Mouse (Mus musculus) spleen, adult 18-20 months (tissue): ENCODE results near the gene Fosb.
A peak's percentile ranks its signal among the peaks of the same experiment; 100 is the strongest.

Experiments used
- DNase-seq, 2 experiments: peaks; one replicate each; pipeline ENCODE4 v3.0.0; 2022; ENCODE audit warnings: mixed read lengths in 2 of 2

The Fosb gene

DNA sequence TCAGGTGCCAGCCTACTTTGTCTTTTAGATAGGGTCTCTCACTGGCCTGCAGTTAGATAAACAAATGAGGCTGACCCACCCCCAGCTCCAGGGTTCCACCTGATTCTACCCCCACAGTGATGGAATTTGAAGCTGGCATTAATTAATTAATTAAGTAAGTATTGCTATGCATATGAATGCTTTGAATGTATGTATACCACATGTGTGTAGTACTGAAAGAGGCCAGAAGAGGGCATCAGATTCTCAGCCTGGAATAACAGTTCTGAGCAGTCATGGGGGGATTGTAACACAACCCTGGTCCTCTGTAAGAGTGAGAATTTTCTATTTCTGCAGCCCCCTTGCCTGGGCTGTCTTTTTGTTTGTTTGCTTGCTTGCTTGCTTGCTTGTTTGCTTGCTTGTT, 18.6 kb upstream of the Fosb start:
- no peak for DNase-seq

DNA sequence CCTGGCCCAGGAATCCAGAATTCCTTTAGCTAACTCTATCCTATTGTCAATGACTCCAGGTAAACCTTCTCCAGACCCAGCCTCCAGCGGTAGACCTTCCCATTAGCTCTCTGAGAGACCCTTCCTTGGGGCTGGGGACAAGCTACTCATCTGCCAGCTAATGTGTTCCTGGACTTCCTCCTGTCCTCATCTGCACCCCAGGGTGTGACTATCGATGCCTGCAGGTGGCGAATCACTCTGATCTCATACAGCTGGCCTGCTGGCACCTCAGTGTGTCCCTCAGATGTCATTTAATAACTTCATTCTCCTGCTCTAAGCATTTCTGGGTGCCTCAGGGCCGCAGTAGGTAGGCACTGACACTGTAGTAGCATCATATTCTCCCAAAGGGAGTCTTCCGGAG, 17.9 kb upstream of the Fosb start:
- DNase-seq = no peak

DNA sequence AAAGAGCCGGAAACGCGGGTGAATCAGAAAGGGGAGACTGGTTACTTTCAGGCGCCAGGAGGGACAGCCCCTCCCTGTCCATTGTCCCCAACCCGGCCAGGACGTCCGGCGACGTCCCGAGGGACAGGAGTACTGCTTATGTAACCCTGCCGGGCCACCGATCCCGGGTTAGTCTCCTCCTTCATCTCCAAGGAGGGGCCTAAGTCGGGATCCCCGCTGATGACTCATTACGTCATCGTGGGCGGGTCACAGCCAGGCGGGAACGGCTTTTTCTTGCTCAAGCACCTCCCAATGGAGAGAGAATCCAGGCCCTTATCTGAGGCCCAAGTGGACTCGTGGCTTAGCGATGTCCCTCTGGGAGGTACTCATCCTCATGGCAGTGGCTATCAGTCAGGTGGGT, 17.3 kb upstream of the Fosb start:
- no peak for DNase-seq

DNA sequence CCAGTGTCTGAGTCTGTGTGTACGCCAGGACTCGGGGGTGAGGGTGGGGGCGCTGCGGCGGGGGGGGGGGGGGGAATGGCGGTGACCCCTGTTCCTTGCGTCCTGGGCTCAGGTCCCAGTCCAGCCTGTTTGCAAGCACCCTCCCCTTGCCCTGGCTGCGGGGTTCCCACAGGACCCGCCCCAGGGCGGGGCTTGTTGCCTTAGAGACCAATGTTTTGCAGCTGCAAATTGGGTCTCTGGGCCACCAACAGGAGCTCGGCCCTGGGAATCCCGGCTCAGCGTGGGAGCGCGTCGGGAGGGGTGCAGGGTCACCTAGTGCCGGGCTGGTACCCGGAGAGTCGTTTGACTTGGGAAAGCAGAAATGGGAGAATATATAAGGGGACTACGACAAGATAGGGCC, 16.5 kb upstream of the Fosb start:
- peak in 1 of 2 experiments; percentile 56 for DNase-seq

DNA sequence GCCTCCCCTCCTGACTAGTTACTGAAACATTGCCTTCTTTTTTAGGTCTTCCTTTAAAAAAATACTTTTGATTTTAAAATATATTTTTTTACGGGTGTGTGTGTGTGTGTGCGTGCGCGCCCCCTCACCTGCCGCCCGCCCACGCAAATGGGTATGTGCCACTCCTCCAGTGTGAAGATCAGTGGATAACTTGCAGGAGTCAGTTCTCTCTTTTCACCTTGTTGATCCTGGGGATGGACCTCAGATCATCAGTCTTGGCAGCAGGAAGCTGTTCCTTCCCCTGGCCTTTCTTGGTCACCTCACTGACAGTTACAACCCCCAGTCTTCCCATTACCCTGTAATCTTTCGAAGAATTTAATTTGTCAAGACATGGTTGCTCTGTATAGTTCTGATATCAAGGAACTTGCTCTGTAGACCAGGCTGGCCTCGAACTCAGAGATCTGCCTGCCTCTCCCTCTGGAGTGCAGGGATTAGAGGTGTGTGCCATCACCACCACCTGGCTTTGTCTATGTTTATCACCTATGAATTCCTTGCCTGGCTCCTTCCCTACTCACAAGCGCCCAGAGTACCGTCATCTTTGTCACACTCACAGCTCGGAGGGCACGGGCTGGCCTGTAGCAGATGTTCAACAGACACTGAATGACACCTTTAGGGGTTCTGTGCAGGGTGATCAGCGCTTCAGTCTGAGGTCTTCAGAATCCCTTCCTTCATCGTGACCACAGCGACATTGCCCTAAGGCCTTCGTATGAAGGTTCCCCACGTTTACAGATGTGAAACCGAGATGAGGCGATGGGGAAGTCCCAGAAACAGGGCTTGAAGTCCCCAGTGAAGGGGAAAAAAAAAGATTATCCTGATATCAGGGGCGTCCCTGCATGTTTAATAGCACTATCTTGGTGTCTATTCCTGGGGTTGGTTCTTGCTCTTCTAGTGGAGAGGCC, 15.7 kb upstream of the Fosb start:
- no peak for DNase-seq

DNA sequence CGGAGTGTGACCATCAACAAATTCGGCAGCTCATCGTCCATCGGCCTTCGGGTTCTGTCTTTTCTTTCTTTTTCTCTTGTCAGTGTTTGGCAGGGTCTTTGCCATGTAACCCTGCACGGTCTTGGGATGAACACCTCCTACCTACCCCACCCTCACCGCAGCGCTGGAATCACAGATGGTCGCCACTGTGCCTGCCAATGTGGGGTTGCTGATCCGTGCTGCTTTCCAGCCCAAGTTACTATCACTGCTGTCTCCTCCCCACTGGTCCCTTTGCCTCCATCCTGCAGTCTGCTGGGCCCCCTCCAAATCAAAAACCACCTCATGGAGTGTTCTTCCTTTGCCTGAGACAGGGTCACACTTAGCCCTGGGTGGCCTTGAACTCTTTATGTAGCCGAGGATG, 14.4 kb upstream of the Fosb start:
- DNase-seq = no peak

DNA sequence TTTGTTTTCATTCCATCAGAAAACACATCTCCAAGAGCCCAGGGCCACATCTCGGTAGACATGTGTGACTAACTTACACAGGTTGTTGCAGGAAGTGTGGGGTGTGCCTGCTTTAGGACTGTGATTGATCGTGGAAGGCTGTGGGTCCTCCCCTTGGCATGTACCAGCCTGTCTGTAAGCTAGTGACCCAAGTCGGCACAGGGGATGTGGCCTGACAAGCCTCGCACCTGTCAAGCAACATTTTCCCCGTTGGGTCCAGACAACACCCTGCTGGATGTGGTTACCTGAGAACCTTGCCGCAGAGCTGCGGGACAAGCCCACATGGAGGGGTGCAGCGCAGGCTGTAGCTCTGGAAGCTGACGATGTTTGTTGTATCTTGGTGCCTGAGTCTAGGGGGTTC, 12.6 kb upstream of the Fosb start:
- no peak for DNase-seq

DNA sequence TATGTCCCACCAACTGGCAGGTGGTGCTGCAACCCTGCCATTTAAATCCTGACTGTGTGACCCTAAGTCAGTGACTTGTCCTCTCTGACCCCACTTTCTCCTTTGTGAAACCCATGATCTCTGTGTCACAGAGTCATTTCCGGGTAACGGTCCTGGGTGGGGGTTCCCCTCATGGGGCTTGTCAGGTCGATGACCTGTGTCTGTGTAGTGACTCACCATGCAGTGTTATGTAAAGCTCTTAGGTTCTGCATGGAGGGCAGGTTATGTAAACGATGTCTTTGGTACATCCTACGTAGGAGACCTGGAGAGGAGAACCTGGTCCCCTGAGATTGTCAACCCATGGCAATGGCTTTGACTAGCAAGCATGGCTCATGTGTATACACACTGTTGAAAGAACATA, 11.6 kb upstream of the Fosb start:
- DNase-seq = no peak

DNA sequence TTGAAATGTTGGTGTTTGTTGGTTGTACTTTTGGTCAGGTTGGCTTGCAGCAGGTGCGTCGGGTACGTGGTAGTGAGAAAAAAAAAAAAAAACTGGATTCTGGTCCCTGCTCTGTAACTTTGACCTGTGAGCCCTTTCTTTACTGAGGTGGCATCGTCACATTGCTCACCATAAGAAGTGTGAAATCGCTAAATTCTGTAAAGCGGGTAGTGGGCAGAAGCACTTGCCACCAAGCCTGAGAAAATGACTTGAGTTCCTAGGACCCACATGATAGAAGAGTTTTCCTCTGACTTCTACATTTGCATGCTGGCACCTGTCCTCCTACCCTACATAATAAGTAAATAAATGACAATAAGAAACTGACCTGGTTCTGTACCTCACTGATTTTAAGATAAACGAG, 10.8 kb upstream of the Fosb start:
- no peak for DNase-seq

DNA sequence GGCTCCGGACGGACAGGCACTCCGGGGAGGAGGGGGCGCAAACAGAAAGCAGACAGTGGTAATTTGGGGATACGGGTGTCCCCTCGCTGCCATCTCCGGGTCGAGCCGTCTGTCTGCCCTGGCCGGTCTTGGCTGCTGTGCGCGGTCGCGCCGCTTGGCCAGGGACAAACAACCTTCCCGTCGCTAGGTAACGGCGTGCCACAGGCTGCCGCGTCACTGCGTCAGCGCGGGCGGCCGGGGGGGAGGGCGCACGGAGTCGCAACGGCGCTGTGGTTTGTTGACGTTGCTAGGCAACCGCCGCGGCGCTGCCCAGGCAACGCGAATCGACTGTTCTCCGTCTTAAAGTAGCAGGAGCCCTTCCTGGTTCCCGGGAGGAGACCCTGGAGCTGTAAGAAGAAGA, 10.1 kb upstream of the Fosb start:
- DNase-seq = peak; percentile 89 to 92

DNA sequence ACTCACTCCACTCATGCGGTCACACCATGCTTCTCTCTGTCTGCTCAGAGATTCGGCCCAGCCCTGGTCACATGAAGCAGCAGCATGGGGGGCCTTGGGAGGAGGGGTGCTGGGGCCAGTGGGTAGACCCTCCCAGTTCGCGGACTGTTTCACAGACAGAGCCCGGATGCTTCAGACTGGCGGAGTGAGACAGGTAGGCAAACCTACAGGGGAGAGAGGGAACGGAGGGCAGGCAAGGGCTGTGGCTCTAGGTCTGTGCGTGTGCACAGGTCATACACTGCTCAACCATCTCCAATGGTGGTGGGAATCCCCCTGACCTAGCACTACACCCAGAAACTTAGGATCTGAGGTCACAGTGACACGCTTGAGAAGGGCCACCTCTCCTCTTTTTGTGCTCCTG, 9.6 kb upstream of the Fosb start:
- no peak for DNase-seq

DNA sequence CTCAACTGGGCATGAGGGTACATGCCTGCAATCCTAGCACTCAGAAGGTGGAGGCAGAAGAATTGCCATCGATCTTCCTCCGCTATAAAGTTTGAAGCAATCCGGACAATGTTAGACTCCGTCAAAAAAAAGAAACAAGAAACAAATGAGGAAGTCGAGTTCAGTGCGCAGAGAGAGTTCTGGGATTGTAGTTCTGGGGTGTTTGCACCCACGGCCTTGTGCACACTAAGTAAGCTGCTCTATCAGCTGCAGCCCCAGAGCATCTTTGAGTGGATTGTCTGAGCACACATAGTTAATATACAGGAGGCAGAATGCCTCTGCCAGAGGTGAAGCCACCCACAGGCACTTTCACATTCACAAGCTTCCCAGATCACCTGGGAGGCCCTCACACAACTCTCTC, 8.8 kb upstream of the Fosb start:
- no peak for DNase-seq

DNA sequence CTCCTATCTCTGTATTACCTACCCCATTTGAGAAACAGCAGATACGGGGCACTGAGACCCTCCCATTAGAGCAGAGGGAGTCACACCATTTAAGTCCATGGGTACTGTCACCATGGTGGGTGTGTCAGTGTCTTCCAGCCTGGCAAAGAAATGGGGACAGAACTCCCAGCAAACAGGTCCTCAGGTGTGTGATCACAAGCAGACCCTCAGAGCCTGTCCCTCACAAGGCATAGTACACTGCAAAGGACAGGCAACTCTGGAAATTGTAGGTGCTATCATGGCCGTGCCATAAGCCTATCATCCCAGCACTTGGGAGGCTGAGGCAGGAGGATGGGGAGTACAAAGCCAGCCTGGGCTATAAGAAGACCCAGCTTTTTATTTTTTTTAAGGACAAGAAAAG, 8.3 kb upstream of the Fosb start:
- no peak for DNase-seq

DNA sequence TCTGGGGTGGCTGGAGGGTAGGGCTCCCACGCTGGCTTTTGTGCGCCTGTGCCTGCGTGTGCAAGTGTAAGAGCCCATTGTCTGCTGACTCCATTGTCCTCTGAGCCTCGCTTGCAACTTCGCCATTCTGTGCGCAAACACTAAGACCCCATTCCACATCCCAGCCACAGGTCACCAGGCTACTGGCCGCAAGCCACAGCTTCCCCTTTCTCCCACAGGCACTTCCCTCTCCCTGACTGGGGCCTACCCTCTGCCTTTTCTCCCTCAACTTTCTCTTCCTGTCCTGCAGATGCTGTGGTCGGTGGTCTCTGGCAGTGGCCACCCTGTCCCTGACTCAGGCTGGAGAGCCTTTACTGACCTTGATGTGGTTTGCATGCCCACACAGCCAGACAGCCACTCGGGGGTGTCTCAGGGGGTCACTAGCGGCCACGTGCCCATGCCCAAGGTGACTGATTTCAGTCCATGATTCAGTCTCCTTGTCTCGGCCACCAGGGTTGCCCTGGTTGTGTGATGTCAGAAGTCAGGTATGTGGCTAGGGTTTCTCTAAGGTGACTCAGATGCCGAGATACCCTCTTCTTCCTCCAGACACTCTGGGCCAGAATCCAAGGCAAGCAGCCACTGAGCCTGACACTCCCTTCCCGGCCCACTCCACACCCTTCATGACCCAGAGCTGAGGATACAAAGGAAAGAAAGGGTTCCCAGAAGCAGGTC, 6.8 kb upstream of the Fosb start:
- no peak for DNase-seq

DNA sequence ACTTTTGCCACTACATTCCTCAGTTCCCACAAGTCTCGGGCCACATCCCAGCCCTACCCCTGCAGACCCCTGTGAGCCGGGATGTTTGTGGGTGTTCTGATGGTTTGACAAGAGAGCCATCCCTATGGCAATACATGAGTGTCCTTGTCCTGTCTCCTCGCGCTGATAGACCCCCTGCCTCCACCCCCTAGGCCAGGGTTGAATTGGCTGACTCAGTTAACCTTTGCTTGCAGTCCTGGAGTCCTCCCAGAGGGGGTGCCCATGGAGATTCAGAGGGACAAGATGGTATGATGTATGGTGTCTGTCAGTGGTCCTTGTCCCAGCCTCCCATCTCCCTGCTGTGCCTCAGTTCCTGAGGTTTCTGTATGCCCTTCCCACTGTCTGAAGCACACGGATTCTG, 4.2 kb upstream of the Fosb start:
- DNase-seq = no peak

DNA sequence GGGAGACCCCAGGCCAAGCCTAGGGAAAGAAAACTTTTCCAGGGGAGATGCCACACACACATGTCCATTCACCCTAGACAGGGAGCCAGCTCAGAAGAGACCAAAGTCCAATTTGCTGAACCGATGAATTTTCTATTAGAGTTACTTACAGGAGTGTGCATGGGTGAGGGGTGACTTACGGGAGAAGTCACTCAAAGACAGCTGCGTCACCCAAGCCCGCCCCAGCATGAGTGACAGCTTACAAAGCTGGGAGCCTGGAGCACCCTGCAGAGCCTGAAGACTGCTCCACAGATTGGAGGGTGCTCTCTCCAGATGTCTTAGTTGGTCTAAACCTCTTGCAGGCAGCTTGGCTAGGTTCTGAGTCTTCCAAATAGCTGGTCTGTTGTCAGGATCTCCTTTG, 2.1 kb upstream of the Fosb start:
- DNase-seq = no peak

DNA sequence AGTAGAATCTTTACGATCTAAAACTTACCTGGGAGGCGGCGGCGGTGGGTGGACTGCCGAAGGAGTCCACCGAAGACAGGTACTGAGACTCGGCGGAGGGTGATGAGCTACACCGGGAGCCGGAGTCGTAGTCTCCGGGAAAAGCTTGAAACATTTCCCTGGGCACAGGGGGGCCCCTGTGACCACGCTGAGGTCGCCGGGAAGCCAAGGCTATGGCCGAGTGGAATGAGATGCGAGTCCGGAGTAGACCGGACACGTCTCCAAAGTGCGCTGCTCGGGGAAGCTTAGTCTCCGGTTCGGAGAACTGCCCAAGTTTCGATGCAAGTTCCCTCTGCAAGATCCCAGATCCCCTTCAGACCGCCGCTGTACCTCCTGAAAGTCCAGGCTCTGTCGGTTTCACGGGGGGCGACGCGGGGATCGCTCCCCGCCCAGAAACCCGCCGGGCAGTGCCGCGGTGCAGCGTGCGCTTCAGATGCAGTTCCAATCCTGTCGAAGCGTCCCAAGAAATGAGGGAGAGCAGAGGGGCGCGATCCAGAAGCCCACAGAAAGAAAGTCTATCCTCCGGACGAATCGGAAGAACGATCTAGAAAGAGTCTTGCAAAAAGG, 470 bp downstream of the Fosb start:
- peak in 1 of 2 experiments; percentile 29 for DNase-seq

DNA sequence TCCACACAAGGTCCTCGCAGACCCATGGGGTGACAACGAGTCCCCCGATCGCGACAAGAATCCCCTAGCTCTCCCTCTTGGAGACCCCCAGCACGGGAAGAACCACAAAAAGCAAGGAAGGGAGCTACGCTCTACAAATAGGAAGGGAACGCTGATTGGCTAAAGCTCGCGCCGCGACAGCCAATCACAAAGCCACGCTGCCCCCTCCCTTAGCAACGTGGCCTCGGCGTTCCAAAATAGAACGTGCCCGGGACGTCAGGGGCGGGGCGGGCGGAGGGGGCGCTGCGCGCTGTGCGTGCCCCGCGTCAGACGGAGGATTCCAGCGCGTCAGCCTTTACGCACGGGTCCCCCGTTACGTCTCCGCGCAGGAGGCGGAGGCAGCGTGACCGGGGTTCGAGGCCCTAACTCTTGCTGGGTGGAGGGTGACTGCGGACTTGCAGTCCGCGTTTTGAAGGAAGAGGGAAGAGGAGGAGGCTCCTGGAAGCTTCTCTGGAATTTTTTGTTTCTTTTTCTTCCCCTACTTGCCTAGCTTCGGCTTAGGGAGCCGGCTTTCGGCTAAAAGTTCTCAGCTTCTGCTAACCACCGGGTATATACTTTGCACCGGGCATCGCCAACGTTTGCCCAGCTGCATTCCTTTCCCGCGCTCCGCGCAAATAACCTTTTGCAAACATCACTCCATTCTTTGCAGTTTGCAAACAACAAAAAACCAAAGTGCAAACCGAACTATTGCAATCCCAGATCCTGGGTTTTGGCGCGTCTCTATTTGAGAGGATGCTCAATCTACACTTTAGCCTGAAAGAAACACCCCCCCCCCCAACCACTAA, 1.2 kb downstream of the Fosb start:
- peak; percentile 92 to 94 for DNase-seq

DNA sequence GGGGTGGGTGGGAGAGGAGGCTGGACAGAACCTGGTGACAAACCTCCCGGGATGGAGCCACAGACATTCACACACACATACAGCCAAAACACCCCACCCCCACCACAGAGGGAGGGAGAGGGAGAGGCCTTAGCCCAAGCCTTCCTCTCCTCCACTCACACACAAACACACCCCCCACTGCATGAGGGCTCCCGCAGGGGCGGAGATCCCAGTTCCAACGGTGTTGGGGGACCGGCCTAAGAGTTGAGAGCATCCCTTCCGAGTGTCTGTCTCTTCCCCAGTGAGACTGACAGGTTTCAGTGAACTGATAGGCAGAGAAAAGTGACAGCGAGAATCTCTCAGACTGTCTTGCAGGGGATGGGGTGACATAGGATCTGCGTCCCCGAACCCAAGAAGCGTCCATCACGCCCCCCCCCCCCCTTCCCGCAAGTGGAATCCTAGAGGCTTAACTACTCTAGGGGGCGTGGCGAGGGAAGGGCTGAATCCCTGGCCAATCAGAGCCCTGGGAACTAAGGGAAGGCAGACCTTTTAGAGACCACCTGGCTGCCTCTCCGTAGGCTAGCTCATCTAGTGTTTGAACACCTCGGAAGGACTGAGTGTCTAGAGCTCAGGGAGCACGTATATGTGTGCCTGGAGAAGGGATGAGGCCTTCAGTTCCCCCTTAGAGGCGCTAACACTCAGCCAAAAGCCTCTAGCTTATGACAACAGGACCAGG, 2.0 kb downstream of the Fosb start:
- peak in 1 of 2 experiments; percentile 65 for DNase-seq

DNA sequence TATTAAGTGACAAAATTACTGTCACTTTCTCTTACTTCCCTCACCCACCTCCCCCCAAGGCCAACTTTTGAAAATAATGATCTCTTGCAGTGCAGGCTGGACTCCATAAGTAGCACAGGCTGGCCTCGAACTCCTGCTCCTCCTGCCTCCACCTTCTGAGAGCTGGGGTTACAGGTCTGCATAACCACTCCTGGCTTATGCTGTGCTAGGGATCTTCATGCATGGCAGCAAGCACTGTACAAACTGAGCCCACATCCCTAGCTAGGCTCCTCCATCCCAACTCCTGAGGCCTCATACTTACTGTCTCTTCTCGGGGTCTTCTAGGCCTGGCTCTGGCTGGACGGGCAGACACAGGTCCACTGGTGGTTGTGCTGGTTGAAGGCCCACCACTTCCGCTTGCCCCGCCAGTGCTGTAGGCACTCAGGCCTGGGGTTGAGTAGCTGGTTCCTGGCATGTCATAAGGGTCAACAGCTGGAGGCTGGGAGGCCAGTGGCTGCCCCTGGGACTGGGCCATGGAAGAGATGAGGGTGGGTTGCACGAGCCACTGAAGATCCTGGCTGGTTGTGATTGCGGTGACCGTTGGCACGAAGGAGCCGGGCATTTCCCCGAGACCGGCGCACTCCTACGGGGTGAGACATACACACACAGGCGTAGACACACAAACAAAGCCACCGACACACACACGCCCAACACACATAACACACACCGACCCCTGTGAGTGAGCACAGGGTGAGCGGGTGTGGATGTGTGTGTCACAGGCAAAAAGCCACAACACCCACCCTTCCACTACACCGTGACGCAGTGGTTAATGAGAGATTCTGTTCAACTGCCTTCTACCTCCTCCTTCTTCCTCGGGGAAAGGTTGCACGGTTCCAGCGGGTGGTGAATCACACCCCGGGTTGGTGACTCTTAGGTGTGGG, 2.8 kb downstream of the Fosb start:
- no peak for DNase-seq
